In the genomic region with DNA sequence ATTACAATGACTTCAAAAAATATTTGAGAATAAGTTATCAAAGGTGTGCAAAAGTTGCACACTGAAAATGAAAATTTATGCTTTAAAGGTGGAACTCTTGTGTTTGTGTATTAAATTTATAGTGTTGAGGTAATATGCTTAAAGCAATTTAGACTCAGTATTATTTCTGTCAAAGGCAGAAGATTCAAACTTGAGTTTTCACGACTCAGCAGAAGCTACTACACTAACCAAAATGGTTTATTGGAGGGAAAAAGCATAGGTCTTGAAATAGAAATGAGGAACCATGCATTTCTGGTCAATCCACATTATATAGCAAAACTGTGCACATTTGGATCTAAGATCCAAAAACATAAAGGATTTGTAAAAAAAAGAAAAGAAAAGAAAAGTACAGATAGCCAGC, we compare ENCODE assay signal across 22 mouse cellular contexts.
"Had no signal": no experiment of that assay in that cellular context is flagged by ENCODE, and none has a peak within 500 bp of the region (broad histone marks: within the 10 kb centered on the region; RNA-seq: fewer than 3 reads in every experiment).

No protein-coding gene starts in this region.

- H3K4me2 ChIP-seq: heart, embryonic 12.5 days; hindbrain, embryonic 12.5 days; hindbrain, embryonic 14.5 days; intestine, embryonic 15.5 days; limb, embryonic 12.5 days; liver, embryonic 11.5 days; liver, embryonic 13.5 days had no signal

- H3K9me3 ChIP-seq: heart, embryonic 10.5 days; heart, embryonic 12.5 days; hindbrain, embryonic 10.5 days; hindbrain, embryonic 12.5 days; intestine, embryonic 15.5 days; limb, embryonic 10.5 days; limb, embryonic 12.5 days; liver, embryonic 13.5 days had no signal

- DNase-seq: gastrocnemius, postnatal 14 days; gastrocnemius, postnatal 36 days; heart, adult 18-20 months; heart, postnatal 4 days; kidney, adult 18-20 months; kidney, adult 8-10 months; kidney, postnatal 10 days; kidney, postnatal 25 days; liver; liver, embryonic 13.5 days had no signal

- H3K4me3 ChIP-seq: heart, embryonic 10.5 days; heart, embryonic 12.5 days; hindbrain, embryonic 10.5 days; hindbrain, embryonic 12.5 days; intestine, embryonic 15.5 days; layer of hippocampus, adult 2 months; left cerebral cortex, adult 2 months; limb, embryonic 10.5 days; limb, embryonic 12.5 days; liver, embryonic 13.5 days had no signal

- H3K27ac ChIP-seq: heart, embryonic 10.5 days; hindbrain, embryonic 10.5 days; hindbrain, embryonic 12.5 days; hindbrain, embryonic 14.5 days; intestine, embryonic 15.5 days; layer of hippocampus, adult 2 months; left cerebral cortex, adult 2 months; limb, embryonic 10.5 days; liver, embryonic 13.5 days had no signal

- ATAC-seq: intestine, embryonic 15.5 days; intestine, postnatal 0 days had no signal

- H3K27me3 ChIP-seq: heart, embryonic 12.5 days; hindbrain, embryonic 12.5 days; intestine, embryonic 15.5 days; limb, embryonic 12.5 days; liver, embryonic 13.5 days had no signal

- H3K9ac ChIP-seq: heart, embryonic 12.5 days; hindbrain, embryonic 12.5 days; hindbrain, embryonic 14.5 days; intestine, embryonic 15.5 days; limb, embryonic 12.5 days; liver, embryonic 13.5 days had no signal

- H3K4me1 ChIP-seq: heart, embryonic 10.5 days; hindbrain, embryonic 10.5 days; hindbrain, embryonic 12.5 days; intestine, embryonic 15.5 days; limb, embryonic 10.5 days had no signal

- H3K36me3 ChIP-seq: heart, embryonic 12.5 days; intestine, embryonic 15.5 days had no signal
